Mouse (Mus musculus): ENCODE measurements around the gene Fan1.

Fan1 gene

GRCm38 (mm10) chr7:64373830-64374562 lies at the start of gene Fan1:
Fan1 (minus strand) TSS chr7:64374095.
- peak; percentile 83 for DNase-seq (ENCODE audit: low spot score)

- no peak for DNase-seq (ENCODE audit: low spot score)
Measured at GRCm38 (mm10) chr7:64403989-64404388, 30.1 kb upstream of the Fan1 start.

GRCm38 (mm10) chr7:64402452-64402851 lies 28.6 kb upstream of the Fan1 start:
- no peak for DNase-seq (ENCODE audit: low spot score)

DNA sequence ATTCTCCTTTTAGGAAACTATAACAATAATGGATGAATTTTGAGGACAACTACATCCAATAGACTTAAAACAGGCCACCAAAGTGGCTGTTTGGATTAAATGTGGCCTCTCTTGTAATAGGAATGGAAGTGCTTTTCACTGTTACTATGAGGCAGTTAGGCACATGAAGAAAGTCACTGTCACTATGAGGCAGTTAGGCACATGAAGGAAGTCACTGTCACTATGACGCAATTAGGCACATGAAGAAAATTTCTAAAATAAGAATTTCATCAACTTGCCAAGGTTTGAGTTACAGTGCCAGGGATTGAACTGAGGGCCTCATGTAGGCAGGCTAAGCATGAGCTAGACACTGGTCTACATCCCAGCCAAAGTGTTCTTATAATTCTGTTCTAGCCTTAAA lies 26.8 kb upstream of the Fan1 start:
- no peak for DNase-seq (ENCODE audit: low spot score)

GRCm38 (mm10) chr7:64392819-64393151 lies 18.9 kb upstream of the Fan1 start:
- no peak for DNase-seq (ENCODE audit: low spot score)

DNA sequence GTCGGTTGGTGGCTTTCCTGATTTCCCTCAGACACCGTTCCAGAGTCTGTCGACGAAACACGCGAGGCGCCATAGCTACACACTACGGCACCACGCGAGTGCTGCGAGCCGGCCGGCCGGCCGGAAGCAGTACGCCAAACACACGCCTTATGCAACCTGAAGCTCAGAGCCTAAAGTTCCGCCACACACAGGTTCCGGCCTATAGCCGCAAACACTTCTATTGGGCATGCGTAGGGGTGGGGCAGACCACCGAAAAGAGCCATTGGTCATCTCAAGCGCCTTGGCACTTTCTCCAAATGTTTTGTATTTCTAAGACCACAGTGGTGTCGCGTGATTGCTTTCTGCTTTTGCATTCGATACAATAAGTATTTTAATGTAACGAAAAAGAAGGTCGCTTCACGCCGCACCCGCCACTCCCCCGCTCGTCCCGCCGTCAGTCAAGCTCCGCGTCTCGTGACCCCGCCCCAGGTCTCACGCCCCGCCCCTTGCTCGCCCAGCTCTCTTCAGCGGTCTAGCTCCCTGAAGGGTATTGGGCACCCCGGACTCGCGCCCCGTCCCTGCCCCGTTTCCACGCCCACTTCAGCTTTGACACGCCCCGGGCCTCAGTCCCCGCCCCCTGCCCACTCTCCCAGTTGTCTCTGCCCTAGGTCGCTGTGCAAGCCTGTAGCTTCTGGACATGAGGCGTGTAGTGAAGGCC lies 18.4 kb upstream of the Fan1 start, which contains the start of the genes Mphosph10 and Mcee:
Gene Mphosph10, minus strand, starts transcription at position 147 of the 697 bp plus-strand sequence.
Gene Mcee, plus strand, starts transcription at position 486 of the 697 bp plus-strand sequence.
- peak; percentile 99 for DNase-seq (ENCODE audit: low spot score)

DNA sequence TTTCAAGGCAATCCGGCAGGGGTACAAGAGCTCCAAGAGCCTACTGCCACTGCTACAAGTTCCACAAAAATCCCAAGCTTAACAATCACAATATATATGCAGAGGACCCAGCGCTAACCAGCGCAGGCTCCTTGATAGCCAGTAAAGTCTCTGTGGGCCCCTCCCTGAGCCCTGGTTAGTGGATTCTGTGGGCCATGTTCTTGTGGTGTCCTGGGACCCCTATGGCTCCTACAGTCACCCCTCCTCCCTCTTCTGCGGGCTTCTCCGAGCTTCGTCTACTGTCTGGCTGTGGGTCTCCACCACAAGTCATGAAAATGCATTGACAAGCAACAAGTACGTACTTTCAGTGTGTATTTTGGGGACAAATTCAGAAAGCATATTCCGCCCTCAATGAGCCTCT lies 17.6 kb upstream of the Fan1 start:
- DNase-seq (ENCODE audit: low spot score) = no peak

- no peak for DNase-seq (ENCODE audit: low spot score)
Measured at GRCm38 (mm10) chr7:64373147-64373829, 607 bp downstream of the Fan1 start.

GRCm38 (mm10) chr7:64371940-64372878 lies 1.7 kb downstream of the Fan1 start:
- DNase-seq (ENCODE audit: low spot score) = no peak

DNA sequence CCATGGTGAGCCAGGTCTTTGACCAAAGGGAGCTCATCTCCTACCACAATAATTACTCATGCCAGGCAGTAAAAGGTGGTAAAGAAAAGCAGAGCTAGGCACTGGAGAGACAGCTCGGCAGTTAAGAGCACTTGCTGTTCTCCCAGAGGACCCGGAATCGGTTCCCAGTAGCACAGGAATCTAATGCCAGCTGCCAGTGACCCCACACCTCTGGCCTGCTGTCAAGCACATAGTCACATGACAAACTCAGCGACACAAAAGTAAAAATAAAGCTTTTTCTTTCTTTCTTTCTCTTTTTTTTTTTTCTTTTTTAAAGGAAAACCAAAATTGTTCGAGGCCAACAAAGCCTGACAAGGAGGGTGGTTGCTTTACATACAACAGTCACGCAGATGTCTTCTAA lies 4.1 kb downstream of the Fan1 start:
- DNase-seq (ENCODE audit: low spot score) = no peak

DNA sequence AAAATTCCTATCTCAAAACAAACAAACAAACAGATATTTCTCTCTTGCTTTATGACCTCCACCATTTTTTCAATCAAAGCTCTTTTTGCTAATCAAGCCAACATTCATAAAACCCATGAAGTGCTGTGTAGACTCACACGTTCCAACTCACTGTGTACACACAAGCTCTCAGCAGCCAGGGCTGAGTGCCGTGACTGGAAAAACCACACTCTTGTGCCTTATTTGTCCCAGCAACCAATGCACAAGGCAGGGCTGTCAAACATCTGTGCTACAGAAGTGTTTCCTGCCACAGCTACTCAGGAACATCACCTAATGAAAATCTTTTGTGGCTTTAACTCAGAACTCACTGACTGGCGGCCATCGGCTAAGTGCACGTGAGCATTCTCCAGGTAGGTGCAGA lies 8.0 kb downstream of the Fan1 start:
- DNase-seq (ENCODE audit: low spot score) = no peak

- no peak for DNase-seq (ENCODE audit: low spot score)
Measured at GRCm38 (mm10) chr7:64360586-64360945, 13.3 kb downstream of the Fan1 start.

GRCm38 (mm10) chr7:64359943-64360585 lies 13.8 kb downstream of the Fan1 start:
- no peak for DNase-seq (ENCODE audit: low spot score)

- DNase-seq (ENCODE audit: low spot score) = no peak
Measured at GRCm38 (mm10) chr7:64358666-64359065, 15.2 kb downstream of the Fan1 start.

DNA sequence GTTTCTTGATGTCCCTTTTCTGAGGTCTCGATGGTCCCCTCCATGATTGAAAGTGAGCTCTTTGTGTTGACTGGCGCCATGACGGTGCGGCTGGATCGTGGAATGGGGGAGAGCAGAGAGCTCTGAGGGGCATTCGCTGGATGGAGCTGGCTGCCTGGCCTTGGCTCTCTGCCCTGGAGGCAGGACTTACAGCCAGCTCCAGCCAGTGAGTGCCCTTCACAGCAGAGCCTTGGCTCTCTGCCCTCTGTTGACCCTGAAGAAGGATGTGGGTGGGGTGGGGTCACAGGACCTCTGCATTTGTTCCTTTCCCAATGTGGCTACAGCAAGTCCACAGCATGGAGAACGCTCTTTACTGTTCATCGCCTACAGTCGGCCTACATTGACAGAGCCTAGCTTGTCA lies 16.5 kb downstream of the Fan1 start:
- peak; percentile 9 for DNase-seq (ENCODE audit: low spot score)

DNA sequence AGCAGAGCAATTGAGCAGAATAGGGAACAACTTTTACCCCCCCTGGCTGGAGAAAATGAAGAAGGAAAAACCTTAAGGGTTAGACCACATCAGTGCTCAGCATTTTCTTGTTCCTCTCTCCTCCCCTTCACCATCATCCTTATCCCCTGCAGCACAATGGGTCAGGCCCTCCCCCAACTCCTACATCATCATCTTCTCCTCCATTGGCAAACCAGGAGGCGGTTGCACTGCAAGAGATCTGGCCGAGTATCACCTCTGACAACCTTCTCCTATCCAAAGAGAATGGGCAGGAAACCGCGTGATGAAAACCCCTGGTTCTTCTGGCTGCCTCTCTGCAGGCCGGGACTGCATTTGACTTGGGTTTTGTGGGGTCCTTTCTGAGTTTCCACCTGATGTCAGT lies 17.2 kb downstream of the Fan1 start:
- no peak for DNase-seq (ENCODE audit: low spot score)

DNA sequence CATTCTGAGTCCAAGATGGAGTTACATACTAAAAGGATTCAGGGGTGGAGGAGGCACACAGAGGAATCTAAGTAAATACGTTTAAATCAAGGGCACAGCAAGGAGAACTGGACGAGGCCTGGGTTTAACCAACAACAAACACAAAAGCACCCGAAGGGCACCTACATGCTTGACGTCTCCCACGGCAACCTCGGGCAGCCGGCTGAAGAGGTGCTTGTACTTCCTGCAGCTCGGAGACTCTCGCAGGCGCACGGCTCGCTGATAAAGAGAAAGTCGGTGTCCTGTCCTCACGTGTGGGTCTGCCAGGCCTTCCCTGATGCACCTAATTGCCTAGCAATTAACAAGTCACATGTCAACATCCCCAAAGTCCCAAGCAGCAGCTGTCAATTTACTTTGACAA lies 19.7 kb downstream of the Fan1 start:
- no peak for DNase-seq (ENCODE audit: low spot score)

GRCm38 (mm10) chr7:64351087-64351486 lies 22.8 kb downstream of the Fan1 start:
- no peak for DNase-seq (ENCODE audit: low spot score)

DNA sequence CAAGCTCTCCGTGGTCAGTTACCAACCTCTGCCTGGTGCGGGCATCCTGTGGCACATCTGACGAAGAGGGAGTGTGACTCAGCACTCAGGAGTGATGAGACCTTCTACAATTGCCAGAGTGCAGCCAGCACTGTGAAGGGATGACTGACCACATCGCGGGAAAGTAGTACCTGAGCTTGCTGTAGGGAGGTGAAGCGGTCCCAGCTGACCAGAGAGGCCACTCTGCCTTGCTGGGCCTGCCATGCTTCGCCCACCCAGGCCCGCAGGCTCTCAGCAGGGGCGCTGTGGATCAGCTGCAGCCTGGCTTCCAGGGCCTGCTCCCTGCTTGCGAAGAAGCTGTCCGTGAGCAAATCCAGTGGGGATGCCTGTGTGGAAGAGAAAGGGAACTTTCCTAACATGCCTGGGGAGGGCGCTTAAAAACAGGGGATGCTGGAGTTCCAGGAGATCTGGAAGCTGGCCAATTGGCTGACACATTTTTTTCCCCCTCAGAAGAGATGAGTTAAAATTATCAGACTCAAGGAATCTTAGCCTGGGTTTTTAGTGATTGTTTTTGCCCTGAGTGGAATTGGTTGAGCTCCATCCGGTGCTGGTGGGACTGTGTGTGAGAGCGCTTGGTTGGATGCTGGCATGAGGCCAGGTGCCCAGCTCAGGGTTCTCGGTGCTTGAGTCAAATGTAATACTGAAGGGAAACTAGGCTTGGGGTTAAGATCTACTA lies 24.6 kb downstream of the Fan1 start:
- DNase-seq (ENCODE audit: low spot score) = no peak

DNA sequence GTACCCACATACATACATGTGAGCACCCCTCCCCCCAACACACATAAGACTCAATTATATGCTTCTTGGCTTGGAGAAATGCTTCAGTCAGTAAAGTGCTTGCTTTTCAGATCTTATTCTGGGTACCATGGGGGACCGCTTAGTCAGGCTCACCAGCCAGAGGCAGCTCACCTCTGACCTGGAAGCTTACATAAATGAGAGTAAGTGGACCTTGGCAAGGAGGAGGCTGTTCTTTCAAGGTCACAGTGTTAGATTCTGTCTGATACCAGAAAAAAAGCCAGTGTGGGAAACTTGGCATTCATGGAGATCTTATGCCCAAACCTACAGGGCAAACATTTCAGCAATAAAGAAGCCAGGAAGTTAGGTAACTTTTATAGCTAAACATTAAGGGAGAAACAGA lies 26.1 kb downstream of the Fan1 start:
- no peak for DNase-seq (ENCODE audit: low spot score)

DNA sequence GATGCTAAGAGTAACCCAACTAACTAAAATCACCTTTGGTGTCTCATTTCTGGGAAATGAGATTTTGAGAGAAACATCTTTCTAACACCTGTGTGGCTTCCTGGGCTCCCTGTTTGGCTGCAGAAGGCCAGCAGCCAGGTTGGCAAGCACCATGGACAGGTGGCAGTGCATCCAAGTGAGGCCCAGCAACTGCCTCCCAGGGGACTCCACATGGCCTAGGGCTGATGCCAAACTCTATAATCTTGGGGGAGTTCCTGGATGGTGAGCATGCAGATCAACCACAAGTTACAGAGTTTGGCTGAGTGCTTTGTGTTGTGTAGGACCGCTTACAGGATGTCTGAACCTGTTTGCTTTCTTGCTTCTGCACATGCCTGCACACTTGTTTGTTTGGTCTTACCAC lies 41.2 kb downstream of the Fan1 start:
- DNase-seq (ENCODE audit: low spot score) = no peak

Data from urinary bladder, postnatal 14 days (tissue).